Mouse (Mus musculus): ENCODE results near the gene Cntn2. TPM values are rescaled to one million over a fixed set of nuclear protein-coding genes. Genes with fewer than 3 reads are reported as not detected.

The Cntn2 gene
- polyA plus RNA-seq, 1 experiment from 2014 or later: 0.18 TPM

Other genes starting within 250 kb of the Cntn2 start
- gene Klhdc8a, start 244.6 kb downstream of the Cntn2 start, polyA plus RNA-seq (2015; fragmentation: Nextera tagmentation; extraction: Ambion mirVana): 0.09 and 0.18 TPM in 2 replicates
- 6.8 and 6.9 TPM in 2 replicates for gene Nuak2, start 227.1 kb downstream of the Cntn2 start, polyA plus RNA-seq (2015; fragmentation: Nextera tagmentation; extraction: Ambion mirVana)
- gene Tmcc2, start 152.0 kb downstream of the Cntn2 start, polyA plus RNA-seq (2015; fragmentation: Nextera tagmentation; extraction: Ambion mirVana): 25.5 and 28.3 TPM in 2 replicates
- gene Dstyk, start 125.7 kb downstream of the Cntn2 start, polyA plus RNA-seq (2015; fragmentation: Nextera tagmentation; extraction: Ambion mirVana): 11.6 and 12.3 TPM in 2 replicates
- 38.4 and 39.6 TPM in 2 replicates for gene Rbbp5, start 65.9 kb downstream of the Cntn2 start, polyA plus RNA-seq (2015; fragmentation: Nextera tagmentation; extraction: Ambion mirVana)
- 1.9 and 2.2 TPM in 2 replicates for gene Tmem81, start 37.0 kb downstream of the Cntn2 start, polyA plus RNA-seq (2015; fragmentation: Nextera tagmentation; extraction: Ambion mirVana)
- gene Nfasc, start 198.5 kb upstream of the Cntn2 start, polyA plus RNA-seq (2015; fragmentation: Nextera tagmentation; extraction: Ambion mirVana): 2.3 and 2.4 TPM in 2 replicates